Mouse (Mus musculus) lung, postnatal 25 days (tissue): ENCODE results near the gene Ppp1r32.

ENCODE experiments used
- DNase-seq: peaks from one replicate; pipeline ENCODE4 v3.0.0; 2022; ENCODE audit warnings: low spot score

Gene Ppp1r32

GRCm38 (mm10) chr19:10424751-10425150 is 58.0 kb downstream of the Ppp1r32 start:
- DNase-seq, result no peak
